Mouse (Mus musculus): ENCODE measurements around the gene Rabif. TPM values are rescaled to one million over a fixed set of nuclear protein-coding genes. Genes with fewer than 3 reads are reported as not detected.
A peak's percentile ranks its signal among the peaks of the same experiment; 100 is the strongest.

Gene Rabif
- polyA plus RNA-seq, 2 experiments = 25.2 to 44.3 TPM

GRCm38 (mm10) chr1:134535513-134535912, 41.1 kb downstream of the Rabif start:
- H3K9ac ChIP-seq (ENCODE audit: low read depth, low read length, severe bottlenecking) = no peak overlapping the region
- no peaks in the 10 kb centered on the region for H3K36me3 ChIP-seq (ENCODE audit: control insufficient read depth, insufficient read depth, low read length)
- no peaks in the 10 kb centered on the region for H3K4me1 ChIP-seq (ENCODE audit: control insufficient read depth, insufficient read depth, low read length)
- no peaks in the 10 kb centered on the region for H3K27me3 ChIP-seq (ENCODE audit: control insufficient read depth, insufficient read depth, low read length)
- DNase-seq (ENCODE audit: low spot score) (no peak), ATAC-seq (ENCODE audit: low FRiP score, low read depth) (no peak)
- H3K4me2 ChIP-seq (replicated peaks; ENCODE audit: low read depth, low read length, severe bottlenecking) = no peak overlapping the region
- no peak for TF ChIP-seq POLR2A (IDR thresholded peaks at IDR 0.05; ENCODE audit: borderline replicate concordance, extremely low read depth, insufficient read depth, insufficient read length)
- no peak overlapping the region for H3K27ac ChIP-seq (replicated peaks; ENCODE audit: low read depth, low read length)
- H3K4me3 ChIP-seq (replicated peaks; ENCODE audit: low read length) = no peak overlapping the region
- no peaks in the 10 kb centered on the region for H3K9me3 ChIP-seq (ENCODE audit: control insufficient read depth, low read length)
- 66% methylated on average over 3 of the region's 3 CpGs for WGBS

DNA sequence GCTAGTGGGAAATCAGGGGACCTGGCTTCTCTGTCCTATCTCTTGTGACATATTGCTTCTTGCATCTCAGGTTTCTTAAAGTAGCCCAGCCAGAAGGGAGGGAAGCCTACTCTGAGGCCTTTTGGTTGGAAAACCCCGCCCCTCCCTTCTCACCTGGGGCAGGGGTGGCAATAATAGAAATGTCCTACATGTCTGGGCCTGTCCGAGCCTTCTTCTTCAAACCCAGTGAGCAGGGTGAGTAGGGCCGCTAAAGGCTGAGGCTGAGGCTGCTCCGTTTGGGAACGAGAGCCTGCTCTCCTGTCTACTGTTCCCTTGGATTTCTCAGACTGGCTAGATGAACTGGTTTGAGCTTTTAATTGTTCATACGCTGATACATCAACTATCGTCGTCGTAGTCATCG, 46.2 kb downstream of the Rabif start:
- Histone ChIP-seq H3K4me3 (replicated peaks; ENCODE audit: low read length) (no peak overlapping the region), H3K4me1 (ENCODE audit: control insufficient read depth, insufficient read depth, low read length) (no peaks in the 10 kb centered on the region), H3K9ac (ENCODE audit: low read depth, low read length, severe bottlenecking) (no peak overlapping the region), H3K9me3 (ENCODE audit: control insufficient read depth, low read length) (no peaks in the 10 kb centered on the region), H3K36me3 (ENCODE audit: control insufficient read depth, insufficient read depth, low read length) (no peaks in the 10 kb centered on the region), H3K27me3 (ENCODE audit: control insufficient read depth, insufficient read depth, low read length) (no peaks in the 10 kb centered on the region), H3K27ac (replicated peaks; ENCODE audit: low read depth, low read length) (no peak overlapping the region), H3K4me2 (replicated peaks; ENCODE audit: low read depth, low read length, severe bottlenecking) (no peak overlapping the region)
- DNase-seq (ENCODE audit: low spot score) = no peak
- WGBS = 78% methylated on average over 10 of the region's 10 CpGs
- TF ChIP-seq POLR2A (IDR thresholded peaks at IDR 0.05; ENCODE audit: borderline replicate concordance, extremely low read depth, insufficient read depth, insufficient read length) = no peak
- no peak for ATAC-seq (ENCODE audit: low FRiP score, low read depth)

DNA sequence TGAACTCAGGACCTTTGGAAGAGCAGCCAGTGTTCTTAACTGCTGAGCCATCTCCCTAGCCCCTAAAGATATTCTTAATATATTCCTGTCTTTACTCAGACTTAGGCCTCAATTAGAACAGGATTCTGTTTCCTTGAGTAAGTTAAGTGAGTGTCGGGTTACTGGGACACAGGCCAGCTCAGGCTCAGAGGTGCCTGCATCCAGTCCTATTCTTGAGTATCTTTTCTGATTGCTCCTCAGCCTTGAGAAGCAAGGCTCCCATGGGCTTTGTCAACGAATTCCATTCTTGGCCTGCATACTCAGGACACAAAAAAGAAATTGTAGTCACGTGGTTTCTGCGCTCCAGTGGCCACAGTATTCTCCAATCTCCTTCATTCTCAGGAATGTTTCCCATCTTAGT, 53.8 kb downstream of the Rabif start:
- no peak overlapping the region for H3K9ac ChIP-seq (ENCODE audit: low read depth, low read length, severe bottlenecking)
- ATAC-seq (ENCODE audit: low FRiP score, low read depth) = no peak
- H3K4me1 ChIP-seq (ENCODE audit: control insufficient read depth, insufficient read depth, low read length) = no peaks in the 10 kb centered on the region
- no peaks in the 10 kb centered on the region for H3K36me3 ChIP-seq (ENCODE audit: control insufficient read depth, insufficient read depth, low read length)
- H3K4me2 ChIP-seq (replicated peaks; ENCODE audit: low read depth, low read length, severe bottlenecking) = no peak overlapping the region
- no peak overlapping the region for H3K4me3 ChIP-seq (replicated peaks; ENCODE audit: low read length)
- no peak overlapping the region for H3K27ac ChIP-seq (replicated peaks; ENCODE audit: low read depth, low read length)
- peak; percentile 30 for DNase-seq (ENCODE audit: low spot score)
- no peaks in the 10 kb centered on the region for H3K27me3 ChIP-seq (ENCODE audit: control insufficient read depth, insufficient read depth, low read length)
- 55% methylated on average over 4 of the region's 4 CpGs for WGBS
- H3K9me3 ChIP-seq (ENCODE audit: control insufficient read depth, low read length) = no peaks in the 10 kb centered on the region
- no peak for TF ChIP-seq POLR2A (IDR thresholded peaks at IDR 0.05; ENCODE audit: borderline replicate concordance, extremely low read depth, insufficient read depth, insufficient read length)

GRCm38 (mm10) chr1:134549632-134550132, 55.2 kb downstream of the Rabif start, which contains the start of gene Mgat4e:
Mgat4e (minus strand) TSS chr1:134549682.
- no peaks in the 10 kb centered on the region for H3K4me1 ChIP-seq (ENCODE audit: control insufficient read depth, insufficient read depth, low read length)
- ATAC-seq (ENCODE audit: low FRiP score, low read depth) (no peak), DNase-seq (ENCODE audit: low spot score) (no peak)
- H3K9me3 ChIP-seq (ENCODE audit: control insufficient read depth, low read length) = no peaks in the 10 kb centered on the region
- WGBS = 59% methylated on average over 7 of the region's 7 CpGs
- no peak within 1 kb of the TSS for H3K4me2 ChIP-seq (replicated peaks; ENCODE audit: low read depth, low read length, severe bottlenecking)
- H3K27me3 ChIP-seq (ENCODE audit: control insufficient read depth, insufficient read depth, low read length) = no peaks in the 10 kb centered on the region
- no peak within 1 kb of the TSS for H3K4me3 ChIP-seq (replicated peaks; ENCODE audit: low read length)
- TF ChIP-seq POLR2A (IDR thresholded peaks at IDR 0.05; ENCODE audit: borderline replicate concordance, extremely low read depth, insufficient read depth, insufficient read length) = no peak
- no peak within 1 kb of the TSS for H3K9ac ChIP-seq (ENCODE audit: low read depth, low read length, severe bottlenecking)
- no peaks in the 10 kb centered on the region for H3K36me3 ChIP-seq (ENCODE audit: control insufficient read depth, insufficient read depth, low read length)
- no peak within 1 kb of the TSS for H3K27ac ChIP-seq (replicated peaks; ENCODE audit: low read depth, low read length)

GRCm38 (mm10) chr1:134551869-134552268, 57.4 kb downstream of the Rabif start:
- ATAC-seq (ENCODE audit: low FRiP score, low read depth) = no peak
- Histone ChIP-seq H3K27me3 (ENCODE audit: control insufficient read depth, insufficient read depth, low read length) (no peaks in the 10 kb centered on the region), H3K4me3 (replicated peaks; ENCODE audit: low read length) (no peak overlapping the region), H3K4me1 (ENCODE audit: control insufficient read depth, insufficient read depth, low read length) (peaks cover 9% of the 10 kb centered on the region; the same call in 1 of the 2 replicates), H3K27ac (replicated peaks; ENCODE audit: low read depth, low read length) (no peak overlapping the region), H3K9ac (ENCODE audit: low read depth, low read length, severe bottlenecking) (no peak overlapping the region), H3K9me3 (ENCODE audit: control insufficient read depth, low read length) (no peaks in the 10 kb centered on the region), H3K4me2 (replicated peaks; ENCODE audit: low read depth, low read length, severe bottlenecking) (no peak overlapping the region), H3K36me3 (ENCODE audit: control insufficient read depth, insufficient read depth, low read length) (no peaks in the 10 kb centered on the region)
- no peak for TF ChIP-seq POLR2A (IDR thresholded peaks at IDR 0.05; ENCODE audit: borderline replicate concordance, extremely low read depth, insufficient read depth, insufficient read length)
- 79% methylated on average over 3 of the region's 3 CpGs for WGBS
- DNase-seq (ENCODE audit: low spot score) = no peak

DNA sequence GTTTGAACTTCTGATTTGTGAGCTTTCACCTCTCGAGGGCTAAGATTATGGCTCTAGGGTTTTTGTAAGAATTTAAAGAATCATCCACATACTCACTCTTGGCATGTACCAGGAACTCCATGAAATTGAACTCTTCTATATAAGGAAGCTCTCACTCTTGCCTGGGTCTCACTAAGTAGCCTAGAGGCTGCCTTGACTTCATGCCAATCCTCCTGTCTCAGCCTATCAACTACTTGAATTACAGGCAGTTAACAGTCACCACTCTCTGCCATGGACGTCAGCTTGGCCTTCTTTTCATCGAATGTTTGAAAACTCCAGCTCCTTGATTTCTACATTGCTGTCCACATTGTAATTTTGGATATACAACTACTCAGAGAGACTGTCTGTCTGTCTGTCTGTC, 57.9 kb downstream of the Rabif start:
- no peak overlapping the region for H3K4me2 ChIP-seq (replicated peaks; ENCODE audit: low read depth, low read length, severe bottlenecking)
- H3K4me3 ChIP-seq (replicated peaks; ENCODE audit: low read length) = no peak overlapping the region
- H3K4me1 ChIP-seq (ENCODE audit: control insufficient read depth, insufficient read depth, low read length) = peaks cover 9% of the 10 kb centered on the region; the same call in 1 of the 2 replicates
- no peaks in the 10 kb centered on the region for H3K36me3 ChIP-seq (ENCODE audit: control insufficient read depth, insufficient read depth, low read length)
- TF ChIP-seq POLR2A (IDR thresholded peaks at IDR 0.05; ENCODE audit: borderline replicate concordance, extremely low read depth, insufficient read depth, insufficient read length) = no peak
- no peaks in the 10 kb centered on the region for H3K9me3 ChIP-seq (ENCODE audit: control insufficient read depth, low read length)
- DNase-seq (ENCODE audit: low spot score) (no peak), ATAC-seq (ENCODE audit: low FRiP score, low read depth) (no peak)
- no peaks in the 10 kb centered on the region for H3K27me3 ChIP-seq (ENCODE audit: control insufficient read depth, insufficient read depth, low read length)
- H3K27ac ChIP-seq (replicated peaks; ENCODE audit: low read depth, low read length) = no peak overlapping the region
- WGBS = 56% methylated on average over 3 of the region's 3 CpGs
- H3K9ac ChIP-seq (ENCODE audit: low read depth, low read length, severe bottlenecking) = no peak overlapping the region

Data from limb, embryonic 14.5 days (tissue).